Mouse (Mus musculus) embryonic facial prominence, embryonic 15.5 days (tissue): ENCODE data around the gene Zfp423. TPM values are rescaled to one million over a fixed set of nuclear protein-coding genes. Genes with fewer than 3 reads are reported as not detected.

ENCODE experiments used
- ATAC-seq: fragments of 200-750 bp; cut with Nextera tagmentation; 2 replicates; pipeline ENCODE4 v1.8.0; 2017; ENCODE audit warnings: low read depth, moderate TSS enrichment; ENCODE audit not compliant: insufficient number of reproducible peaks, low FRiP score, low TSS enrichment
- H3K27ac ChIP-seq: fragments of 300-500 bp; sonication (generic); replicated peaks from 2 replicates; pipeline ENCODE4 v1.5.1; 2015; ENCODE audit warnings: mild to moderate bottlenecking, inconsistent platforms
- H3K27me3 ChIP-seq: fragments of 300-500 bp; sonication (generic); 2 replicates; pipeline ENCODE4 v1.6.1; 2015; ENCODE audit warnings: inconsistent platforms
- H3K36me3 ChIP-seq: fragments of 300-500 bp; sonication (generic); 2 replicates; pipeline ENCODE4 v1.6.1; 2015; ENCODE audit warnings: mild to moderate bottlenecking, inconsistent platforms
- H3K4me1 ChIP-seq: fragments of 300-500 bp; sonication (generic); 2 replicates; pipeline ENCODE4 v1.6.1; 2015; ENCODE audit warnings: inconsistent platforms
- H3K4me2 ChIP-seq: fragments of 300-500 bp; sonication (generic); replicated peaks from 2 replicates; pipeline ENCODE4 v1.6.1; 2015; ENCODE audit warnings: mild to moderate bottlenecking, inconsistent platforms
- H3K4me3 ChIP-seq: fragments of 300-500 bp; sonication (generic); replicated peaks from 2 replicates; pipeline ENCODE4 v1.5.1; 2015; ENCODE audit warnings: mild to moderate bottlenecking, inconsistent platforms
- H3K9ac ChIP-seq: fragments of 300-500 bp; sonication (generic); 2 replicates; pipeline ENCODE4 v1.6.1; 2015; ENCODE audit warnings: inconsistent platforms
- H3K9me3 ChIP-seq: fragments of 300-500 bp; sonication (generic); replicated peaks from 2 replicates; pipeline ENCODE4 v1.6.1; 2016; ENCODE audit warnings: inconsistent platforms
- WGBS: fragments of 180-500 bp; shearing (Covaris S2); methylation state at CpG from one replicate; pipeline ENCODE4 v1.1.7; 2015; 5-methylcytosine and 5-hydroxymethylcytosine counted together
- polyA plus RNA-seq: library from polyadenylated mRNA; unstranded; fragments of >200 nt; fragmentation: Nextera tagmentation; extraction: Ambion mirVana; gene quantifications from 2 replicates; pipeline ENCODE4 v1.2.1, GENCODE M21; 2015

Gene Zfp423
- polyA plus RNA-seq, 1 experiment from 2014 or later = 20.5 TPM

DNA sequence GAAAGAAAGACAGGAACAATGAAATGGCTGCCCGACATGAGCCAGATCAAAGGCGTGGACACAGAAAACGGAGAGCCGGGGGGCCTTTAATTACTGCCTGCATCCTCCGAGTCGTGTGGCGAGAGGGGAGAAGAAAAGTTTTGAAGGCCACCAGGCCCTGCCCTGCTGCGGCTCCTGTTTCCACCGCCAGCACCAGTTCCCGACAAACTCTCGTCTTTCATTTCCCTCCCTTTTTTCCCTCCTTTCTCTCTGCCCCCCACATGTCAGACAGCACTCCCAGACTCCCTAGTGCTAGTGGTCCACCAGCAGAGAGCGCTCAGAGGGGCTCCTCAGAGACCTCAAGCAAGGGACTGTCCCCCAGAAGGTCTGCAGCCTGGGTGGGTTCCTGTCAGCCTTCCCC lies 136.7 kb downstream of the Zfp423 start:
- 4% methylated on average over 12 of the region's 12 CpGs for WGBS

DNA sequence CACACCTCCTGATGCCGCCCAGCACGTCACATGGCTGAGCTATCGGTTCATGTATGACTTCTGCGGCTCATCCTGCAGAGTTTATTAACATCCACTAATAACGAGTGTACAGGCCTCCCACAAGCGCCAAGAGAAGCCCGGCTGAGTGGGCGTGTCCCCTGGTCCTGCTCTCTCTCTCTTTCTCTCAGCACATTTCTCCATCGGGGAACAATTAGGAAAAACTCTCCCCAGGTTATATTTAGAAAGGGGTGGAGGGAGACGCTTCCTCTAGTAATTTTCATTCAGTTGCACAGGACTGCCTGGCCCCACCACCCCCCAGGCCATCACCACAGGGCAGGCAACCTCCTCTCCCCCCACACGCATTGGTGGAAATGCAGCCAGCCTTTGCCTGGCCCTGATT lies 137.2 kb downstream of the Zfp423 start:
- no peaks in the 10 kb centered on the region for H3K27me3 ChIP-seq
- H3K27ac ChIP-seq = peak overlapping the region; percentile 68
- WGBS = 19% methylated on average over 11 of the region's 11 CpGs
- H3K4me3 ChIP-seq = no peak overlapping the region
- no peak overlapping the region for H3K9ac ChIP-seq
- peak; percentile 61 for ATAC-seq
- peaks cover 42% of the 10 kb centered on the region for H3K4me1 ChIP-seq
- H3K4me2 ChIP-seq = peak overlapping the region; percentile 34
- no peaks in the 10 kb centered on the region for H3K36me3 ChIP-seq
- no peaks in the 10 kb centered on the region for H3K9me3 ChIP-seq

More for the DNA sequence above, 136.7 kb downstream of the Zfp423 start:
- Histone ChIP-seq H3K27ac (peak overlapping the region; percentile 68), H3K9ac (no peak overlapping the region), H3K27me3 (no peaks in the 10 kb centered on the region), H3K4me2 (peak overlapping the region; percentile 34), H3K9me3 (no peaks in the 10 kb centered on the region), H3K36me3 (no peaks in the 10 kb centered on the region), H3K4me3 (no peak overlapping the region; the same call in 1 of the 2 replicates), H3K4me1 (peaks cover 42% of the 10 kb centered on the region)
- 0 out of 2 replicates have a peak, but pooled peaks have one; percentile 27 for ATAC-seq

DNA sequence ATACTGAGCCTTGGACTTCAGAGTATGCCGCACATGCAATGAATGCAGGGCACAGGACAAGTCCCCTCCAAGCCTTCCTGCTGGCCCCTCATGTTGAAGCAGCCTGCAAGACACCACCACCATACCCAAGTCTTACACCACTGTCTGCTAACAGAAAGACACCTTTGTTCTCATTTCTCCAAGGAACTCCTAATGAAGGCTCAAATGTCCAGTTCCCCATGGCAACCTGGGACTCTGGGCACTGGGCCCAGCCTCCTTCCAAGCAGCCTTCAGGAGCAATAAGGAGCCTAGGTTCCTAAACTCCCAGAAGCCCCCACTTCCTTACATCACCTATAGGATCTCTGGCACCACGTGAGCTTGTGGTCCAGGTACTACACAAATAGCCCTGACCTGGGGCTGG lies 137.7 kb downstream of the Zfp423 start:
- Histone ChIP-seq H3K9me3 (no peaks in the 10 kb centered on the region), H3K4me3 (no peak overlapping the region), H3K9ac (no peak overlapping the region), H3K36me3 (no peaks in the 10 kb centered on the region), H3K27me3 (no peaks in the 10 kb centered on the region), H3K4me2 (0 out of 2 replicates have a peak overlapping the region, but pooled peaks have one; percentile 34), H3K27ac (peak overlapping the region; percentile 68), H3K4me1 (peaks cover 42% of the 10 kb centered on the region)
- WGBS = 75% methylated on average over 2 of the region's 2 CpGs
- ATAC-seq = peak; percentile 22; the same call in 1 of the 2 replicates

DNA sequence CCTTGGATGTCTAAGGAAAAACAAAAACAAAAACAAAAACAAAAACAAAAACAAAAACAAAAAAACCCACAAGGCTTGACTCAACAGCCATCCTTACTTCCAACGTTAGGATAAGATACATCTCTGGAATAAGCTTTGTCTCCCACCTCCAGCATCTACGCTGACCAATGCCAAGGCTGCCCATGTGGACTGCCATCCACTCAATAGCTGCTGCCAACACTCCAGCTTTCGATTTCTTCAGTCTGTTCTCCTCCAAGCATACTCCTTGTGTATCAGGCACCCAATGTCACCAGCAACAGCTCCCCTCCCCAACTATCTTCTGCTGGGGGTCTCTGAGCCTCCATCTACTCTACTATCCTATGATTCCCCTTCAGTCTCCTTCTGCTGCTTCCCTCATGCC lies 140.1 kb downstream of the Zfp423 start:
- Histone ChIP-seq H3K4me3 (no peak overlapping the region), H3K27me3 (no peaks in the 10 kb centered on the region), H3K9ac (no peak overlapping the region), H3K9me3 (no peaks in the 10 kb centered on the region), H3K4me1 (peaks cover 36% of the 10 kb centered on the region), H3K36me3 (no peaks in the 10 kb centered on the region), H3K27ac (no peak overlapping the region), H3K4me2 (no peak overlapping the region)
- no peak for ATAC-seq
- WGBS = 90% methylated on average over 3 of the region's 3 CpGs

DNA sequence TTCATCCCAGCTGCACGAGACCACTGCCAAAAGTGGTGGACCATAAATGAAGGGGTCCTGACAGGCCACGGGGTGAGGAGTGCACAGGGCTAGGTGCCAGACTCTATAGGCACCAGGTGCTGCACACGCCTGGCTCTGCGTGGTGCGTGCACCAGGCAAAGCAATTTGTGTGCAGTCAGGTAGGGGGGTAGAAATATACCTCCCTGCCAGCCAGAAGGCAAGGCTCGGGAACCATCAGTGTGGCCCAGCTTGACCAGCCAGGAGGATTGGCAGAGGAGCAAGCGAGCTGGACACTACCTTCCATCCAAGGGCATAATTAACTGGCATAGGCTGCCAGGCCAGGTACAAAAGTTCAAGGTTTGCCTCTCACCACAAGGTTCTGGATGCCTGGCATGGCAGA lies 140.9 kb downstream of the Zfp423 start:
- WGBS = 89% methylated on average over 7 of the region's 7 CpGs
- no peak for ATAC-seq

DNA sequence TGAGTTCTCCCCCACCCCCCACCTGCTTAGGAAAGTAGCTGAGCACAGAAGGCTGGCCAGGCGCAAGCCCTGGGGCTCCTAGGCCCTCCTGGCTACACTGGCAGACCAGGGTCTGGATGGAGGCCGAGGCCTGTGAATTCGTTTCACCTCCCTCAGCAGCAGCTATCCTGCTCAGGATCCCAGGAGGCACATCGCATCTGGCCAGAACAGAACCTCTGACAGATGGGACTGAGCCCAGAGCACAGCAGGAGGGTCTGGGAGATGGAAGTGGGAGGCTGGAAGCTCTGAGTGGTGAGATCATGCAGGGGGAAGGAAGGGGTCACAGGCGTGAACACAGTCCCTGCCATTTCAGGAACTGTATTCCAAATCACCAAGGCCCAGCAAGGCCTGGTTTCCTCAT lies 143.3 kb downstream of the Zfp423 start:
- H3K9me3 ChIP-seq = no peaks in the 10 kb centered on the region
- no peak overlapping the region for H3K27ac ChIP-seq
- H3K27me3 ChIP-seq = no peaks in the 10 kb centered on the region
- no peak overlapping the region for H3K4me2 ChIP-seq
- 60% methylated on average over 5 of the region's 5 CpGs for whole genome bisulfite sequencing
- no peak overlapping the region for H3K4me3 ChIP-seq
- H3K4me1 ChIP-seq = peaks cover 23% of the 10 kb centered on the region
- H3K9ac ChIP-seq = no peak overlapping the region
- ATAC-seq = no peak
- no peaks in the 10 kb centered on the region for H3K36me3 ChIP-seq

More for the DNA sequence above, 140.9 kb downstream of the Zfp423 start:
- Histone ChIP-seq H3K4me3 (no peak overlapping the region), H3K36me3 (no peaks in the 10 kb centered on the region), H3K27me3 (no peaks in the 10 kb centered on the region), H3K9ac (no peak overlapping the region), H3K9me3 (no peaks in the 10 kb centered on the region), H3K27ac (no peak overlapping the region), H3K4me2 (no peak overlapping the region), H3K4me1 (peaks cover 29% of the 10 kb centered on the region)

DNA sequence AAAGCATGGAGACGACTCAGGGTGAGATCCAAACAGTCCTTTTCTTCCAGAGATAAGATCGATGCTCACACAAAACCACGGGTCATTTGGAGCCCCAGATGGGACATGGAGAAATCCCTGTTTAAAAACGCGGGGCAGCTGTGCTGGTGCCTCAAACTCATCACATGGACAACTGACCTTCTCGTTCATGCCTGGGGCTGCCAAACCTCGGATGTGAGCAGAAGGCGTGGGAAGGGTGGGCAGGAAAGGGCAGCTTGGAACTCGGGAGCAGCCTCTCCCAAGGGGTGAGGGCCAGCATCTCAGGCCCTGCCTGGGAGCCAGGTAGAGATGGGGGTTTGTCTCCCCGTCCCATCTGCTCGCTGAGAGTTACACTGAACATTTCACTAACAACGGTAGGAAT lies 146.7 kb downstream of the Zfp423 start:
- Histone ChIP-seq H3K27me3 (no peaks in the 10 kb centered on the region), H3K9me3 (no peaks in the 10 kb centered on the region), H3K4me3 (no peak overlapping the region), H3K27ac (peak overlapping the region; percentile 59; the same call in 1 of the 2 replicates), H3K9ac (no peak overlapping the region), H3K4me1 (peaks cover 22% of the 10 kb centered on the region), H3K36me3 (no peaks in the 10 kb centered on the region), H3K4me2 (no peak overlapping the region)
- no peak for ATAC-seq
- WGBS = 68% methylated on average over 12 of the region's 12 CpGs

DNA sequence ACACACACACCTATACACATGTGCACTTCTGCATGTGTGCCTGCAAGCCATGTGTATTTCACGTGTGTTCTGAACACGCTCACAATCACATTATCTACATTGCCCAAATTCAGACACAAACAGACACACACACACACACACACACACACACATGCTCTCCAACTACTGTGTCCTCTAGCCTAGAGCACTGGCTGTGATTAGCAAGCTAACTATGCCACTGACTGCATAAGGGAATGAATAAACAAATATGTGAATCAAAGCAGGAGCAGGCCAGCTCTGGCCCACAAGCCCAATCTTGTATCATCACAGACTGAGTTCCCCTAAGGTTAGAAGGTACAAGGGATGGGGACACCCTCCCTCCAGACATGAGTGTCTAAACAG lies 147.3 kb downstream of the Zfp423 start:
- Histone ChIP-seq H3K4me3 (no peak overlapping the region), H3K4me2 (no peak overlapping the region), H3K27ac (peak overlapping the region; percentile 59), H3K9ac (no peak overlapping the region), H3K36me3 (no peaks in the 10 kb centered on the region), H3K9me3 (no peaks in the 10 kb centered on the region), H3K27me3 (no peaks in the 10 kb centered on the region), H3K4me1 (peaks cover 22% of the 10 kb centered on the region)
- WGBS = 42% methylated on average over 2 of the region's 2 CpGs
- ATAC-seq = no peak

DNA sequence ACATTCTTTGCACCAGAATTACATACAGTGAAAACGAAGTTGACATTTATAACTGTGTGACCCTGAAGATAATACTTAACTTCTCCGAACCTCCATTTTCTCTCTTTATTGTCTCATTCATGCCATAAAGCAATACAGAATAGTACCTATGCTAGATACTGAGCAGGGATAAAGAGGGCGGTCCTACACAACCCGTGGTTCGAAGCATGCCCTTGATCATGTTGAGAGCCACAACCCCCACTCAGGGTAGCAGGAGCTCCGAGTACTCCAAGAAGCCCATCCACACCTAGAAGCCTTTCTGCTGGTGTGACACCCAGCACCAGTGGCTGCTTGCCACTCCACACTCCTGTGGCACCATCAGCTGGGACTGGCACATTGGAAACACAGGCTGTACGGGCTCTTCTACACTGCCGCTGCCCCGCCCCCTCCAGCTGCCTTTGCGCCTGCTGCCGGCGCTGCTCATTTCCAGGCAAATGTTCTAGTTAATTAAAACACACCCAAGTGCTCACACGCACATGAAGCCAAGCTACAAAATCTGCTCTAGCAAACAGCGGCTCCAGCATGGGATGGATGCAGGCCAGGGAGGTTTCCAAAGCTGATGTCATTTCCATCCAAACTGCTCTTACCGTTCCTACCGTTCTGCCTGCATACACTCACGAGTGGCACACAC lies 147.9 kb downstream of the Zfp423 start:
- Histone ChIP-seq H3K27ac (peak overlapping the region; percentile 59), H3K36me3 (no peaks in the 10 kb centered on the region), H3K4me1 (peaks cover 22% of the 10 kb centered on the region), H3K27me3 (no peaks in the 10 kb centered on the region), H3K4me3 (no peak overlapping the region), H3K4me2 (no peak overlapping the region), H3K9ac (no peak overlapping the region), H3K9me3 (no peaks in the 10 kb centered on the region)
- peak; percentile 29; the same call in 1 of the 2 replicates for ATAC-seq
- 51% methylated on average over 17 of the region's 17 CpGs for WGBS

DNA sequence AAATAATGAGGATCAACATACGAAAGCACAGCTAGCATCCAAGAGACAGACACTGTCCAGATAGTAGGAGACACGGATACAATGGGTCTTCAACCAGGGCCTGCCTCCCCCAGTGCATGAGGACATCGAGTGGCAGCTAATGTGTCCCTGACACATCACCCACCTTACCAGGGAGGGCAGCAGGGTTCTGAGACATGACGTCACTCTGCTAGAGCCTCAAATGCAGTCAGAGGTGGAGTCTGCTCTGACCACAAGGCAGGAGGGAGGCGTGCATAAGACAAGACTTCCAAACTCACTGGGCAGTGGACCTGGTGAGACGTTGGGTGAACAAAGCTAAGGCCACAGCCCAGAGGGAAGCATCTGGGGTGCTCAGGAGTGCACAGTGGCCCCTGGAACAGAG lies 148.6 kb downstream of the Zfp423 start:
- Histone ChIP-seq H3K27ac (no peak overlapping the region), H3K4me1 (peaks cover 30% of the 10 kb centered on the region), H3K36me3 (no peaks in the 10 kb centered on the region), H3K9me3 (no peaks in the 10 kb centered on the region), H3K27me3 (no peaks in the 10 kb centered on the region), H3K4me3 (no peak overlapping the region), H3K9ac (no peak overlapping the region), H3K4me2 (no peak overlapping the region)
- WGBS = 72% methylated on average over 6 of the region's 6 CpGs
- no peak for ATAC-seq

DNA sequence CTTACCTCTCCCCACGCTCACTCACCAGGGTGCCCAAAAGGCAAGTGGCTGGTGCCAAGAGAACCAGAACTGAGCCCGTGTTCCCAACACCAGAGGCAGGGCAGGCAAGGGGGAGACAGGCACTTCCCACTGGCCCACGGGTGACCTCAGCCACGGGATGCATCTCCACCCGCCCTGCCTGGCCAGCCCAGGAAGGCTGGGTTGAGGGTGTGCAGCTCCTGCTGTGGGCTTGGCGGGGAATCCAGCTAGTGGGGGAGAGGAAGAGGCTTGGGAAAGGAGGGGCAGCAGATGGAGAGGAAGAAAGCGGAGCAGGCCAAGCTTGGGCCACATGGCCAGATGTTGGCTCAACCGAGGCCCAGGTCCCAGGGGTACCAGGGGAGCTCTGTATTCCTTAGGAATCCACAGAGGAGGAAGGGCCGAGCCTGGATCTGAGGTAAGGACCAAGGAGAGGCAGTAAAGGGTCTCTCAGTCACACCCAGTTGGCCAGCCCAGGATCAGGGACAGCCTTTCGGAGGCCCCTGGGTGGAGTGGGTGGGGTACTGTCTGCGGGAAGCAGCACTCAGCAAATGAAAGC lies 155.0 kb downstream of the Zfp423 start:
- Histone ChIP-seq H3K27me3 (no peaks in the 10 kb centered on the region), H3K4me3 (peak overlapping the region; percentile 26), H3K9me3 (no peaks in the 10 kb centered on the region), H3K27ac (peak overlapping the region; percentile 89), H3K9ac (no peak overlapping the region), H3K4me2 (peak overlapping the region; percentile 43), H3K4me1 (peaks cover 50% of the 10 kb centered on the region), H3K36me3 (no peaks in the 10 kb centered on the region)
- WGBS = 20% methylated on average over 11 of the region's 11 CpGs
- peak; percentile 82 for ATAC-seq
